Mouse (Mus musculus): ENCODE data around the gene Adora2b.

DNA sequence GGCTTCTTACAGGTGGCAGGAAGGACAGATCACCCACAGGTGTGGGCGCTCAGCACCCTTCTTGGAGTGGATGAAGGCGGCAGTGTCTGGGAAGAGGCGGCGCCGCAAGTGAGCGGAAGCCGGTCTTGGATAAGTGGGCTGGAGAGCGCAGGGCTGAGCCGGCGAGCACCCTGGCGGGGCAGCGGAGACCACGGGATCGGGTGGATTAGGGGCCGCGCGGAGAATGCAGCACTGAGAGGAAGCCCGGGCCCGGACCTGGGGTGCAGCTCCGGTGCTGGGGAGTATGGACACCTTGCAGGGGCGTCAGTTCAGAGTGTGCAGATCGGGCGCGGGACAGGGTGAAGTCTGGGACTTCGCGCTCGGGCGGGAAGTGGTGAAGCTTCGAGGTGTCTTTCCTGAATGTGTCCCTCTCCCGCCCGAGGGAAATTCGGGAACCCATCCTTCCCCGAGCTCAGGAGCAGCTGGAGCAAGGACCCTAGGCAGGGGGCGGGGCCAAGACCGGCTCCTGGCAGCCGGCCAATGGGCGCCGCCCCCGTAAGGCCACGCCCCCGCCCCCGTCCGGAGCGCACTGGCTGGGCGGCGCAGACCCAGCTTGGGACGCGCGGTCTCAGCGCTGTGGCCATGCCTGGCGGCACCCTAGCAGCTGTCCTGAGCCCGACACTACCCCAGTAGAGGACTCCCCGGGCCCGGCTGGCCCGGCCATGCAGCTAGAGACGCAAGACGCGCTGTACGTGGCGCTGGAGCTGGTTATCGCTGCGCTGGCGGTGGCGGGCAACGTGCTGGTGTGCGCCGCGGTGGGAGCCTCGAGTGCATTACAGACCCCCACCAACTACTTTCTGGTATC lies at the start of gene Adora2b:
- TF ChIP-seq CTCF (IDR thresholded peaks at IDR 0.05; ENCODE audit: insufficient read depth, low read depth, low read length) (no peak), POLR2A (IDR thresholded peaks at IDR 0.05; ENCODE audit: insufficient read depth, low read depth, low read length) (no peak)

All from olfactory bulb, adult 2 months (tissue).